Mouse (Mus musculus) myocyte (in vitro differentiated cells): Measurements from ENCODE around the gene Mbd3. TPM values are rescaled to one million over a fixed set of nuclear protein-coding genes. Genes with fewer than 3 reads are reported as not detected.

Experiments
- H3K27me3 ChIP-seq: one replicate; pipeline ENCODE4 v1.6.1; 2011; ENCODE audit not compliant: control insufficient read depth, insufficient read depth, insufficient read length
- H3K36me3 ChIP-seq: one replicate; pipeline ENCODE4 v1.6.1; 2011; ENCODE audit not compliant: control insufficient read depth, insufficient read depth
- H3K4me2 ChIP-seq: one replicate; pipeline ENCODE4 v1.6.1; 2011; ENCODE audit warnings: low read depth, control low read depth
- H3K4me3 ChIP-seq: one replicate; pipeline ENCODE4 v1.5.1; 2011; ENCODE audit warnings: mild to moderate bottlenecking, control low read depth, moderate library complexity
- H3K79me2 ChIP-seq: one replicate; pipeline ENCODE4 v1.6.1; 2011; ENCODE audit not compliant: control insufficient read depth, insufficient read depth
- H3ac ChIP-seq: one replicate; pipeline ENCODE4 v1.6.1; 2011; ENCODE audit not compliant: control insufficient read depth, insufficient read length
- CEBPB ChIP-seq: IDR thresholded peaks from 2 replicates; pipeline ENCODE4 v1.6.1; 2011; ENCODE audit warnings: mild to moderate bottlenecking, moderate library complexity; ENCODE audit not compliant: poor library complexity, insufficient read depth, severe bottlenecking
- E2F4 ChIP-seq: IDR thresholded peaks from one replicate; pipeline ENCODE4 v1.6.1; 2011; ENCODE audit warnings: mild to moderate bottlenecking, control low read depth, moderate library complexity; ENCODE audit not compliant: insufficient read depth
- MAX ChIP-seq: IDR thresholded peaks from one replicate; pipeline ENCODE4 v1.6.1; 2011; ENCODE audit warnings: low read depth, mild to moderate bottlenecking, control low read depth
- MYOD1 ChIP-seq, 3 experiments: IDR thresholded peaks; one replicate each; pipeline ENCODE4 v1.6.1; 2011; ENCODE audit warnings: control low read depth in 2 of 3, low read depth in 2 of 3, mild to moderate bottlenecking in 2 of 3, moderate library complexity in 1 of 3; ENCODE audit not compliant: insufficient read length in 2 of 3, control insufficient read depth in 1 of 3
- MYOG ChIP-seq, 3 experiments: IDR thresholded peaks; one replicate each; pipeline ENCODE4 v1.6.1; 2011; ENCODE audit warnings: control low read depth in 2 of 3, low read depth in 2 of 3, mild to moderate bottlenecking in 2 of 3; ENCODE audit not compliant: insufficient read length in 2 of 3, control insufficient read depth in 1 of 3, insufficient read depth in 1 of 3
- POLR2A ChIP-seq: IDR thresholded peaks from one replicate; pipeline ENCODE4 v1.6.1; 2011; ENCODE audit warnings: low read depth, mild to moderate bottlenecking, control low read depth, moderate library complexity; ENCODE audit not compliant: insufficient read length
- POLR2AphosphoS2 ChIP-seq: IDR thresholded peaks from one replicate; pipeline ENCODE4 v1.6.1; 2011; ENCODE audit warnings: low read depth, control low read depth; ENCODE audit not compliant: insufficient read length
- REST ChIP-seq: IDR thresholded peaks from one replicate; pipeline ENCODE4 v1.6.1; 2011; ENCODE audit warnings: mild to moderate bottlenecking, control low read depth, moderate library complexity; ENCODE audit not compliant: insufficient read depth, insufficient read length
- SRF ChIP-seq: IDR thresholded peaks from one replicate; pipeline ENCODE4 v1.6.1; 2011; ENCODE audit warnings: low read depth; ENCODE audit not compliant: control insufficient read depth, insufficient read length
- TCF12 ChIP-seq: IDR thresholded peaks from one replicate; pipeline ENCODE4 v1.6.1; 2011; ENCODE audit warnings: mild to moderate bottlenecking, control low read depth; ENCODE audit not compliant: poor library complexity, insufficient read depth, severe bottlenecking
- TCF3 ChIP-seq: IDR thresholded peaks from one replicate; pipeline ENCODE4 v1.6.1; 2011; ENCODE audit warnings: low read depth, control low read depth; ENCODE audit not compliant: insufficient read length
- USF1 ChIP-seq: IDR thresholded peaks from one replicate; pipeline ENCODE4 v1.6.1; 2011; ENCODE audit warnings: low read depth, mild to moderate bottlenecking, control low read depth, moderate library complexity
- polyA plus RNA-seq: library from polyadenylated mRNA; unstranded; fragments of >200 nt; fragmentation: generic; extraction: Trizol; gene quantifications from one replicate; pipeline ENCODE4 v1.2.1, GENCODE M21; 2012; ENCODE audit warnings: missing spikeins

Mbd3 gene
- polyA plus RNA-seq, 1 experiment = 190 TPM

DNA sequence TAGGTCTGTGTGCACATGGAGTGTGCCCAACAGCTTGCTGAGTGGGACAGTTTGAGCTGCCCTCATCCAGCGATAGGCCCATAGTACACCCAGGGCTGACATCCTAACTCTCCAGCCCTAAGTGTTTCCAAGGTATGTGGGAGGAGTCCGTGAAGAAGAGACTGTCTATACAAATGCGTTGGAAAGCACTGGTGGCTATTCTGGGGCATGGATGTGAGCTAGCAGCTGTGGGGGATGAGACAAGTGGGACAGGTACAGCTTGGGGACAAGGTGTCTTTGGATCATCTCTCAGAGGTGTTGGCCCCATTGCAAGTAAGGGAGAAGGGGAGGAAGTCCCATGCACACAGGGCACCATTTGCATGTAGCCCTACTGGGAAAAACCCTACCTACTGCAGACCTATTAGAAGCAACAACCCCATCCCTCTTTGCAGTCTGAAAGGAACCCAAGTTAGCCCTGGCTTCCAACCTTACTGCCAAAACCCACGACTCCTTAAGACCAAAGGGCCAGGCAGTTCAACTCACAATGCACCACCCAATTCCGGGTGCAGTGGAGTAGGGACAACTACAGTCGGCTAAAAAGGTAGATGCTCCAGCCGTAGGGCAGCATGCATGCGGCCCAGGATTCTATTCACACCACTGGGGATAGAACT, 1.7 kb downstream of the Mbd3 start:
- Histone ChIP-seq H3K4me3 (peak overlapping the region; percentile 36), H3ac (peak overlapping the region; percentile 83)

DNA sequence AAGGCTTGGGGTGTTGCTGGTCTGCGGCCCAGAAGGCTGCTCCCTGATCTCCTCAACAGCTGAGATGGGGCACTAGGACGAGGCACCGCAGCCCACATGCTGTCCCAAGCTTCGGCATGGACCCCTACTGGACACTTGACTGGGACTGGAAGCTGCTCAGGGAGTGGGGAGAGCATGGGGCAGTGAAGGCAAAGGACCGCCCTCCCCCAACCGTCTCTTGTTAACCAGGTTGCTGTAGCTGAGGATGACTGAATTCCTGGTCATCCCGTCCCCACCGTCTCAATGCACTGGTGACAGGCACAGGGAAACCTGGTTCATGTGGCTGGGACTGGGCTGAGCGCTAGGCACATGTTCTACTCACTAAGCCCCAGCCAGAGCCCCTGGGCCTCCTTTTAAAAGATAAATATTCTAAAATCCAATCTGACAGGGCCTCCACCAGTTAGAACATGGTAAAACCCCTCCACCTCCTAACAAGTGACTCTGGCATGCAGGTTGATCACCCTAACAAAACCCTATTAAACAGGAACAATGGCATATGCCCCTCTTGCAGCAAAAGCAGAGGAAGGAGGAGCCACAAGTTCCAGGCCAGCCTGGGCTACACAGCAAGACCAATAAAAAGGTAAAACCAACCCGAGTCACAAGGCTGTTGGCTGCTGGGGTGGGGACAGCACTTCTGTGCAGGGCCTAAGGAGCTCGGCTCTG, 2.4 kb downstream of the Mbd3 start:
- Histone ChIP-seq H3K4me2 (peak overlapping the region; percentile 79), H3ac (no peak overlapping the region), H3K79me2 (peaks cover 37% of the 10 kb centered on the region), H3K4me3 (peak overlapping the region; percentile 36), H3K27me3 (no peaks in the 10 kb centered on the region), H3K36me3 (peaks cover 19% of the 10 kb centered on the region)
- TF ChIP-seq USF1 (no peak), CEBPB (no peak), REST (no peak), MYOG (IDR thresholded peaks at IDR 0.05; ENCODE audit: control insufficient read depth in 1 of 3, insufficient read depth in 1 of 3, insufficient read length in 2 of 3, low read depth in 2 of 3) (no peak), E2F4 (no peak), POLR2AphosphoS2 (no peak), TCF3 (no peak), MYOD1 (IDR thresholded peaks at IDR 0.05; ENCODE audit: control insufficient read depth in 1 of 3, insufficient read length in 2 of 3, low read depth in 2 of 3) (no peak), SRF (no peak), POLR2A (no peak), MAX (no peak), TCF12 (no peak)

More for the DNA sequence above, 1.7 kb downstream of the Mbd3 start:
- H3K79me2 ChIP-seq = peaks cover 37% of the 10 kb centered on the region
- peaks cover 19% of the 10 kb centered on the region for H3K36me3 ChIP-seq
- TF ChIP-seq MYOG (IDR thresholded peaks at IDR 0.05; ENCODE audit: control insufficient read depth in 1 of 3, insufficient read depth in 1 of 3, insufficient read length in 2 of 3, low read depth in 2 of 3) (no peak), POLR2AphosphoS2 (peak; percentile 8)
- peak overlapping the region; percentile 79 for H3K4me2 ChIP-seq
- no peaks in the 10 kb centered on the region for H3K27me3 ChIP-seq

DNA sequence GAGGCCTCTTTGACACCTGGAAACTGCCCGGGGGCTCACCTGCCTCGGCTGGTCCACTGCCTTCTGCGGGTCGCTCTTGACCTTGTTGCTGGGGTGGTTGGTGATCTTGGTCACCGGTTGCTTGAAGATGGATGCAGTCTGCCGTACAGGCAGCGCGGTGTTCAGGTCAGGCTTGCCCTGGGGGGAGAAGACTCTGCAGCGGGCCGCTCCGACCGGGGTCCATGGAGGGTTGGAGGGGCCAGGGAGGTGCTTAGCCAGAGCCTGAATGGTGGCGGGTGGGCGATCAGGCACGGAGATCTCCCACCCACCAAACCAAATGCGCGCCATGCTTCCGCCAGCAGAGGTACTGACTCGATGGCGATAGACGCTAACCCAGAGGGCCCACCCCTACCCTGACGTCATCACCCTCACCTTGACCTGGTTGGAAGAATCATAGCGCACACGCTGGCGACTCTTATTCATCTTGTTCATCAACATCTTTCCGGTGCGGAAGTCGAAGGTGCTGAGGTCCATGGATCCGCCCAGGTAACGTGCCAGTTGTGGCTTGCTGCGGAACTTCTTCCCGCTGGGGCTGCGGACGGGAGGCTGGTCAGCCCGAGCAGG, 4.2 kb downstream of the Mbd3 start:
- no peaks in the 10 kb centered on the region for H3K27me3 ChIP-seq
- TF ChIP-seq TCF12 = no peak
- no peak for TF ChIP-seq USF1
- no peak for TF ChIP-seq E2F4
- no peak for TF ChIP-seq MYOG (IDR thresholded peaks at IDR 0.05; ENCODE audit: control insufficient read depth in 1 of 3, insufficient read depth in 1 of 3, insufficient read length in 2 of 3, low read depth in 2 of 3)
- TF ChIP-seq TCF3 = no peak
- TF ChIP-seq POLR2A = no peak
- TF ChIP-seq SRF = no peak
- TF ChIP-seq MAX = no peak
- TF ChIP-seq POLR2AphosphoS2 = no peak
- no peak overlapping the region for H3ac ChIP-seq
- peaks cover 19% of the 10 kb centered on the region for H3K36me3 ChIP-seq
- no peak overlapping the region for H3K4me3 ChIP-seq
- H3K4me2 ChIP-seq = no peak overlapping the region
- H3K79me2 ChIP-seq = peaks cover 37% of the 10 kb centered on the region

DNA sequence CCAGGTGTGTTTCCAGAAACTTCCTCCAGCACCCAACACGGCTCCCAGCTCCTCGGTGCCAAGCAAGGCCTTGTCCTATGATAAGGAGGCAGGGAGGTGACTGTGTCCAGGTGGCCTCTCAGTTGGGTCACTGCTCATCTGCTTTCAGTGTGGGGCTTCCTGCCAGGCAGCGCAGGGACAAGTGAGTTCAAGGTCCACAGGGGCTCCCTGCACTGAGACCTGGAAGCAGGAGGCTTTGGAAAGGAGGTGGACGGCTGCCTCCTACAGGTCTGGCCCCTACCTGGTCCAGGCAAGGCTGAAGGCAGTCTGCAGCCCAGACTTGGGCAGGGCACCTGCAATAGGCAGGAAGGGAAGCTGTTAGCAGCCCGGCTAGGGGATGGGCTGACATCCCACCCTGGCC, 6.7 kb downstream of the Mbd3 start:
- TF ChIP-seq MYOG (IDR thresholded peaks at IDR 0.05; ENCODE audit: control insufficient read depth in 1 of 3, insufficient read depth in 1 of 3, insufficient read length in 2 of 3, low read depth in 2 of 3) = no peak
- no peak for TF ChIP-seq POLR2A
- TF ChIP-seq E2F4 = no peak
- no peak for TF ChIP-seq TCF3
- no peak for TF ChIP-seq MYOD1 (IDR thresholded peaks at IDR 0.05; ENCODE audit: control insufficient read depth in 1 of 3, insufficient read length in 2 of 3, low read depth in 2 of 3)
- TF ChIP-seq MAX = no peak
- TF ChIP-seq POLR2AphosphoS2 = no peak
- no peak for TF ChIP-seq USF1
- TF ChIP-seq SRF = no peak
- TF ChIP-seq TCF12 = no peak
- TF ChIP-seq CEBPB = no peak
- no peak for TF ChIP-seq REST
- Histone ChIP-seq H3K27me3 (no peaks in the 10 kb centered on the region), H3K36me3 (peaks cover 19% of the 10 kb centered on the region), H3K79me2 (peaks cover 28% of the 10 kb centered on the region), H3K4me3 (no peak overlapping the region), H3K4me2 (no peak overlapping the region), H3ac (no peak overlapping the region)
